Mouse (Mus musculus): ENCODE results near the gene Noxred1. TPM values are rescaled to one million over a fixed set of nuclear protein-coding genes. Genes with fewer than 3 reads are reported as not detected.
"Not testable (repeated sequence)": the region's sequence is repeated elsewhere in the genome, so short reads cannot be mapped to it uniquely, and the experiment has no call there.

Noxred1 gene
- 0.73 and 1.1 TPM in 2 replicates for polyA plus RNA-seq (2016; fragmentation: Nextera tagmentation; extraction: Ambion mirVana)

DNA sequence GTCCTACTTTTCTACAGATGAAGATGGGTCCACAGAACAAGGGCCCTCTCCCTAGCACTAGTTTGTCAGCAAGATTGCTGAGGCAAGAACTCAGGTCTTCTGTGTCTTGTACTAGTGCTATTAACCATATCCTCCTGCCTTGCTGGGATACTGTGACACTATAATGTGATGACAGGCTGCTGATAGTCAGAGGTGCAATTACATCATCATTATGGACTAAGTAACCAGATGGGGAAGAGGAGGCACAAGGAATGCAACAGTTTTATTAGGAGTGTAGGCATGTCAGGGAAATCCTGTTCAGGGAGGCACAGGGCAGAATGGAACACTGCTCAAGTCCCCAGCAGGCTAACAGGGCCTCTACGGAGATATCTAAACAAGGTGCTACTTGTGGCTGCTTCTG lies at the start of gene Noxred1:
Gene Noxred1 (minus strand): TSS at position 101 of the 400 bp plus-strand sequence.
- Histone ChIP-seq H3K36me3 (replicated peaks) (peaks cover 55% of the 10 kb centered on the region), H3K9me3 (no peaks in the 10 kb centered on the region), H3K27ac (no peak within 1 kb of the TSS), H3K4me3 (replicated peaks) (no peak within 1 kb of the TSS), H3K9ac (no peak within 1 kb of the TSS), H3K4me1 (no peaks in the 10 kb centered on the region), H3K4me2 (no peak within 1 kb of the TSS), H3K27me3 (no peaks in the 10 kb centered on the region)
- WGBS, result 100% methylated on average over 1 of the region's 1 CpGs
- ATAC-seq (ENCODE audit: low FRiP score), result no peak

- ATAC-seq (ENCODE audit: low FRiP score), result no peak
- WGBS, result 91% methylated on average over 5 of the region's 5 CpGs
Observed at GRCm38 (mm10) chr12:87284726-87285125, 46.2 kb upstream of the Noxred1 start.

GRCm38 (mm10) chr12:87284268-87284667 lies 45.7 kb upstream of the Noxred1 start:
- ATAC-seq (ENCODE audit: low FRiP score), result no peak
- H3K9me3 ChIP-seq, result no peaks in the 10 kb centered on the region
- 78% methylated on average over 4 of the region's 4 CpGs for WGBS
- H3K36me3 ChIP-seq (replicated peaks), result no peaks in the 10 kb centered on the region
- H3K4me3 ChIP-seq (replicated peaks), result no peak overlapping the region
- H3K4me2 ChIP-seq, result no peak overlapping the region
- no peak overlapping the region for H3K27ac ChIP-seq
- no peaks in the 10 kb centered on the region for H3K4me1 ChIP-seq
- H3K9ac ChIP-seq, result no peak overlapping the region
- H3K27me3 ChIP-seq, result 0 out of 2 replicates have a peak, but pooled peaks cover 3% of the 10 kb centered on the region

More at GRCm38 (mm10) chr12:87284726-87285125, 46.2 kb upstream of the Noxred1 start:
- 0 out of 2 replicates have a peak, but pooled peaks cover 3% of the 10 kb centered on the region for H3K27me3 ChIP-seq
- no peaks in the 10 kb centered on the region for H3K36me3 ChIP-seq (replicated peaks)
- no peaks in the 10 kb centered on the region for H3K4me1 ChIP-seq
- no peak overlapping the region for H3K9ac ChIP-seq
- H3K9me3 ChIP-seq, result no peaks in the 10 kb centered on the region
- no peak overlapping the region for H3K4me2 ChIP-seq
- no peak overlapping the region for H3K4me3 ChIP-seq (replicated peaks)
- no peak overlapping the region for H3K27ac ChIP-seq

DNA sequence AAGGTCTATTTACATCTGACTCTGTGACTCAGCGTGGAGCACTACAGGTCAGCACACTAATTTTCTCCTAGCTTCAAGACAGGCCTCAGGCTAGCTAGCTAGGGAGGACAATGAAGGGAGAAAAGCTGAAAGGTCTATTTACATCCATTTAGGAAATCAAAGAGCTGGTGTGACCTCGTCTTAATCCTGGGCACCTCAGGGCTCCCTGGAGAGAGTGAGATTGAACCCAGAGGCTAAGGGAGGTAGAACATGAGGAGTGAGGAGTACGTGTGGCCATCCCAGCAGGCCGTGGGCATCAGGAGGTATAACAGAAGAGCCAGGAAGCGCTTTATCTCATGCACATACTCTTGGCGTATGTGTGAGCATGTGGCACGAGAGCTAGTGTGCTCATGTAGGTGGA lies 45.2 kb upstream of the Noxred1 start:
- Histone ChIP-seq H3K9me3 (no peaks in the 10 kb centered on the region), H3K27me3 (0 out of 2 replicates have a peak, but pooled peaks cover 3% of the 10 kb centered on the region), H3K27ac (no peak overlapping the region), H3K9ac (no peak overlapping the region), H3K4me1 (0 out of 2 replicates have a peak, but pooled peaks cover 1% of the 10 kb centered on the region), H3K36me3 (replicated peaks) (no peaks in the 10 kb centered on the region), H3K4me2 (no peak overlapping the region), H3K4me3 (replicated peaks) (no peak overlapping the region)
- 55% methylated on average over 7 of the region's 7 CpGs for WGBS
- ATAC-seq (ENCODE audit: low FRiP score), result no peak

DNA sequence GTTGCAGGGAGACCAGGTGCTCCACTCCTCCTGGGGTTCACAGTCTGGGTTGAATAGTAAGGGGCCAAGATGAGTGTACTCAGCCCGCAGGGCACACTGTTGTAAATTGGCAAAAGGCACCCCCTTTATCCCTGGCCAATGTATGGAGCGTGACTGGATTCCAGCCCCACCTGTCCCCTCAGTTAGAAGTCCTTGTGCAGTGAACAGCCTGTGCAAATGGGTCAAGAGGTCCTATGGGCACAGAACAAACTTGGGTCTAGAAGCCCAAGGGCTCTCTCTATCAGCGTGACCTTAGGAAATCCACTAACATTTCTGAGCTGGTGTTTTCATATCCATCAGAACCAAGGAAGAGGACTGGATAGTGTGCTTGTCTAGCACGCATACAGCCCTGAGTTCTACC lies 44.2 kb upstream of the Noxred1 start:
- no peak overlapping the region for H3K4me3 ChIP-seq (replicated peaks)
- H3K27me3 ChIP-seq, result 0 out of 2 replicates have a peak, but pooled peaks cover 3% of the 10 kb centered on the region
- 94% methylated on average over 4 of the region's 4 CpGs for WGBS
- H3K9me3 ChIP-seq, result no peaks in the 10 kb centered on the region
- ATAC-seq (ENCODE audit: low FRiP score), result no peak
- no peak overlapping the region for H3K9ac ChIP-seq
- no peak overlapping the region for H3K27ac ChIP-seq
- H3K4me2 ChIP-seq, result no peak overlapping the region
- H3K4me1 ChIP-seq, result 0 out of 2 replicates have a peak, but pooled peaks cover 7% of the 10 kb centered on the region
- H3K36me3 ChIP-seq (replicated peaks), result no peaks in the 10 kb centered on the region

GRCm38 (mm10) chr12:87281766-87282165 lies 43.2 kb upstream of the Noxred1 start:
- Histone ChIP-seq H3K36me3 (replicated peaks) (no peaks in the 10 kb centered on the region), H3K9ac (no peak overlapping the region), H3K27me3 (0 out of 2 replicates have a peak, but pooled peaks cover 3% of the 10 kb centered on the region), H3K4me2 (no peak overlapping the region), H3K4me1 (0 out of 2 replicates have a peak, but pooled peaks cover 7% of the 10 kb centered on the region), H3K4me3 (replicated peaks) (no peak overlapping the region), H3K27ac (no peak overlapping the region), H3K9me3 (no peaks in the 10 kb centered on the region)
- no peak for ATAC-seq (ENCODE audit: low FRiP score)
- WGBS, result 100% methylated on average over 1 of the region's 1 CpGs

GRCm38 (mm10) chr12:87279879-87280278 lies 41.3 kb upstream of the Noxred1 start:
- Histone ChIP-seq H3K27ac (no peak overlapping the region), H3K36me3 (replicated peaks) (peaks cover 18% of the 10 kb centered on the region), H3K9me3 (no peaks in the 10 kb centered on the region), H3K9ac (no peak overlapping the region), H3K4me3 (replicated peaks) (no peak overlapping the region), H3K27me3 (0 out of 2 replicates have a peak, but pooled peaks cover 3% of the 10 kb centered on the region), H3K4me2 (no peak overlapping the region), H3K4me1 (0 out of 2 replicates have a peak, but pooled peaks cover 7% of the 10 kb centered on the region)
- no peak for ATAC-seq (ENCODE audit: low FRiP score)
- 35% methylated on average over 14 of the region's 14 CpGs for WGBS

GRCm38 (mm10) chr12:87279350-87279749 lies 40.8 kb upstream of the Noxred1 start:
- H3K9ac ChIP-seq, result no peak overlapping the region
- WGBS, result 70% methylated on average over 3 of the region's 3 CpGs
- H3K4me3 ChIP-seq (replicated peaks), result no peak overlapping the region
- H3K27ac ChIP-seq, result no peak overlapping the region
- H3K27me3 ChIP-seq, result 0 out of 2 replicates have a peak, but pooled peaks cover 3% of the 10 kb centered on the region
- H3K36me3 ChIP-seq (replicated peaks), result peaks cover 23% of the 10 kb centered on the region
- H3K4me2 ChIP-seq, result no peak overlapping the region
- ATAC-seq (ENCODE audit: low FRiP score), result no peak
- H3K4me1 ChIP-seq, result 0 out of 2 replicates have a peak, but pooled peaks cover 7% of the 10 kb centered on the region
- no peaks in the 10 kb centered on the region for H3K9me3 ChIP-seq

- H3K4me1 ChIP-seq, result 0 out of 2 replicates have a peak, but pooled peaks cover 7% of the 10 kb centered on the region
- H3K4me3 ChIP-seq (replicated peaks), result no peak overlapping the region
- H3K27ac ChIP-seq, result no peak overlapping the region
- peaks cover 34% of the 10 kb centered on the region for H3K36me3 ChIP-seq (replicated peaks)
- H3K4me2 ChIP-seq, result no peak overlapping the region
- no peak for ATAC-seq (ENCODE audit: low FRiP score)
- H3K9me3 ChIP-seq, result no peaks in the 10 kb centered on the region
- no peak overlapping the region for H3K9ac ChIP-seq
- 21% methylated on average over 6 of the region's 6 CpGs for WGBS
- H3K27me3 ChIP-seq, result 0 out of 2 replicates have a peak, but pooled peaks cover 3% of the 10 kb centered on the region
Observed at GRCm38 (mm10) chr12:87278118-87278730, 39.7 kb upstream of the Noxred1 start.

DNA sequence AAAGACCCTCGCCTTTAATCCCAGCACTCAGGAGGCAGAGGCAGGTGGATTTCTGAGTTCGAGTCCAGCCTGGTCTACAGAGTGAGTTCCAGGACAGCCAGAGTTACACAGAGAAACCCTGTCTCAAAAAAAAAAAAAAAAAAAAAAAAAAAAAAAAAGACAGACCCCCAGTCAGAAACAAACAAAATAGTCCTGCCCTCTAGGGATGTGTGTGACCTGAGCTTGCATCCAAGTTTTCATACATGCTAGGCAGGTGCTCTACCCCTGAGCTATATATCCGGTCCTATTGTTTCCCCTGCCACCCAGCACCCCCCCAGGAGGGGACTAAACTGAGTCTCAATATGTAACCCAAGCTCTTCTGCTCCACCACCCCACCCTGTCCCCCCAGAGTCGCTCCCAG lies 38.7 kb upstream of the Noxred1 start:
- ATAC-seq (ENCODE audit: low FRiP score); H3K27ac ChIP-seq; H3K4me1 ChIP-seq; H3K9ac ChIP-seq; H3K27me3 ChIP-seq; H3K4me3 ChIP-seq (replicated peaks); H3K9me3 ChIP-seq; H3K4me2 ChIP-seq: not testable (repeated sequence)
- H3K36me3 ChIP-seq (replicated peaks), result peaks cover 44% of the 10 kb centered on the region
- 90% methylated on average over 4 of the region's 4 CpGs for WGBS

DNA sequence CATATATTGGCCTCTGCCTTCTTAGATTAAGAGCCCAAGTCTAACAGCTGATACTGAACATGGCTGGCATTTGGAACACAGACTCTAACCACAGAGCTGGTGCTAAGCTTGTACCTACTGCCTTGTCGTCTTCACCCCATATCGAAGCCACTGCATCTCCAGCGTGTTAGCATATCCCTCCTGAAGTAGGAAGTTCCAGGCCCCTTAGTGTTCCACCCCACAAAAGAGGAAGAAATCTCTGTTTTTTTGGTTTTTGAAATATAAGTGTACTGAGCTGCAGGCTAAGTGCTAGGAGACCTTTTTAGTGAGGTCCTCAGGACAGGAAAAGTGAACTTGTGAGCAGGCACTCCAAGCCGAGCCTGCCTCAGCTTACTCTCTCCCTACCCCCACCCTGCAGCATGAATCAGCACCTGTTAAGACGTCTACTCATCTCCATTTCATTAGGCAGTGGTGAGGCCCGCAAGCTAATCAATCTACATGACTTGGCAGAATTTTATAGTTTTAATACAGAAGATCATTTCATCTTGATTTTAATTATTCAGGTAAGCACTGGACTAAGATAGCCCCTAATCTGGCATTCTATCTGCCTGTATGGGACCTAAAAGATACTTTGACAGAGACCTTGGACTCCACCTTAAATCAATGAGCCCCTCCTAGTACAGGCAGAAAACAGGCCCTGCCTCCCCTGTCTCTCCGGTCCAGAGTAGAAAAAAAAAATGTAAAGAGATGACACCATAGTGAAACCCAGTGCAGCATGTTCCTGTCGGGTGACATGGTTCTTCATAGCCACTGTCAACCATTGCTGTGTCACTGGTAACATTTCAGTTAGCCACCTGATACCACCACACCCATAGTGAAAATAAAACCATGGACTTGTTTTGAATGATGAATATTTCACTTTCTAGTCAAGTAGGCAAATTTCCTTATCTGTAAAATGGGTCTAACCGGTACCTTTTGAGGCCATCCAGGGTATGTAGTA lies 36.6 kb upstream of the Noxred1 start:
- H3K27me3 ChIP-seq, result no peaks in the 10 kb centered on the region
- no peak overlapping the region for H3K4me2 ChIP-seq
- 0 out of 2 replicates have a peak, but pooled peaks cover 7% of the 10 kb centered on the region for H3K4me1 ChIP-seq
- H3K9me3 ChIP-seq, result no peaks in the 10 kb centered on the region
- ATAC-seq (ENCODE audit: low FRiP score), result no peak
- no peak overlapping the region for H3K4me3 ChIP-seq (replicated peaks)
- WGBS, result 89% methylated on average over 9 of the region's 9 CpGs
- H3K9ac ChIP-seq, result no peak overlapping the region
- H3K27ac ChIP-seq, result no peak overlapping the region
- H3K36me3 ChIP-seq (replicated peaks), result peaks cover 65% of the 10 kb centered on the region

DNA sequence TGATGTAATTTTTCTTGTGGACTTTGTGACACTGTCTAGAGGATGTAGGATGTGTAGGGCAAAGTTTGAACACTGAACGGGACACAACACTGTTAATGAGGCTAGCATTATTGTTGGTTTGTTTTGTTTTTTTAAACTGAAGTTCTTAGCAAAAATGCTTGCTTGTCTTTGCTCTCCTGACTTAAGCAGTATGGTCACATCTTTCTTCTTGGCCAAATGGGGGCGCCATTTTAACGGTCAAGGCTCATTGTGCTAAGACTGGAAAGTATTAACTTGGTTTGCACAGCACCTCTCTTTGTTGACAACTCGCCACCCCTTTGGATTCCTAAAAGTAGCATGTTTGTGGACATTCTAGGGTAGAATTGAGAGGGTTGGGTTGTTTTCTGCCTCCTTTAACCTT lies 29.1 kb upstream of the Noxred1 start:
- no peaks in the 10 kb centered on the region for H3K27me3 ChIP-seq
- WGBS, result 33% methylated on average over 4 of the region's 4 CpGs
- H3K36me3 ChIP-seq (replicated peaks), result peaks cover 49% of the 10 kb centered on the region
- ATAC-seq (ENCODE audit: low FRiP score), result no peak
- peak overlapping the region; percentile 74 for H3K4me2 ChIP-seq
- no peaks in the 10 kb centered on the region for H3K9me3 ChIP-seq
- H3K4me1 ChIP-seq, result peaks cover 22% of the 10 kb centered on the region
- H3K4me3 ChIP-seq (replicated peaks), result peak overlapping the region; percentile 74
- H3K9ac ChIP-seq, result peak overlapping the region; percentile 92
- H3K27ac ChIP-seq, result no peak overlapping the region

Measured in forebrain, embryonic 12.5 days (tissue).